Mouse (Mus musculus) E14TG2a.4 (cell line): ENCODE measurements around the gene Gm3336.

Experiments
- H3K27me3 ChIP-seq: 2 replicates; pipeline ENCODE4 v1.6.1; 2014; ENCODE audit warnings: low read length, control low read depth; ENCODE audit not compliant: insufficient read depth
- H3K36me3 ChIP-seq: 2 replicates; pipeline ENCODE4 v1.6.1; 2014; ENCODE audit warnings: low read length, control low read depth; ENCODE audit not compliant: insufficient read depth
- H3K4me1 ChIP-seq: replicated peaks from 2 replicates; pipeline ENCODE4 v1.6.1; 2014; ENCODE audit warnings: low read depth, low read length, control low read depth
- H3K4me3 ChIP-seq: replicated peaks from 2 replicates; pipeline ENCODE4 v1.5.1; 2014; ENCODE audit warnings: mild to moderate bottlenecking, low read length
- H3K9me3 ChIP-seq: 2 replicates; pipeline ENCODE4 v1.6.1; 2014; ENCODE audit warnings: low read length, control low read depth
- CTCF ChIP-seq: conservative IDR thresholded peaks from 2 replicates; pipeline ENCODE4 v1.5.1; 2014; ENCODE audit warnings: low read length
- NANOG ChIP-seq: IDR thresholded peaks from 2 replicates; pipeline ENCODE4 v1.6.1; 2014; ENCODE audit warnings: borderline replicate concordance, low read length, mixed read lengths
- POU5F1 ChIP-seq: IDR thresholded peaks from 2 replicates; pipeline ENCODE4 v1.6.1; 2014; ENCODE audit warnings: low read length, borderline replicate concordance

Gm3336 gene

GRCm38 (mm10) chr8:70716521-70717400, 1.6 kb upstream of the Gm3336 start:
- H3K4me1 ChIP-seq: peaks cover 34% of the 10 kb centered on the region
- H3K9me3 ChIP-seq: no peaks in the 10 kb centered on the region
- TF ChIP-seq POU5F1: no peak
- TF ChIP-seq NANOG: no peak
- no peak for TF ChIP-seq CTCF
- H3K4me3 ChIP-seq: peak overlapping the region; percentile 65
- H3K27me3 ChIP-seq: peaks cover 39% of the 10 kb centered on the region
- no peaks in the 10 kb centered on the region for H3K36me3 ChIP-seq

GRCm38 (mm10) chr8:70719796-70720270, 1.5 kb downstream of the Gm3336 start:
- H3K36me3 ChIP-seq: no peaks in the 10 kb centered on the region
- no peak for TF ChIP-seq CTCF
- no peak for TF ChIP-seq POU5F1
- TF ChIP-seq NANOG: no peak
- H3K4me1 ChIP-seq: peaks cover 47% of the 10 kb centered on the region
- no peak overlapping the region for H3K4me3 ChIP-seq
- H3K27me3 ChIP-seq: peaks cover 33% of the 10 kb centered on the region
- no peaks in the 10 kb centered on the region for H3K9me3 ChIP-seq

GRCm38 (mm10) chr8:70720739-70721138, 2.4 kb downstream of the Gm3336 start:
- peaks cover 24% of the 10 kb centered on the region for H3K27me3 ChIP-seq
- TF ChIP-seq CTCF: peak; percentile 67
- TF ChIP-seq POU5F1: no peak
- TF ChIP-seq NANOG: no peak
- no peak overlapping the region for H3K4me3 ChIP-seq
- no peaks in the 10 kb centered on the region for H3K9me3 ChIP-seq
- peaks cover 48% of the 10 kb centered on the region for H3K4me1 ChIP-seq
- H3K36me3 ChIP-seq: no peaks in the 10 kb centered on the region

DNA sequence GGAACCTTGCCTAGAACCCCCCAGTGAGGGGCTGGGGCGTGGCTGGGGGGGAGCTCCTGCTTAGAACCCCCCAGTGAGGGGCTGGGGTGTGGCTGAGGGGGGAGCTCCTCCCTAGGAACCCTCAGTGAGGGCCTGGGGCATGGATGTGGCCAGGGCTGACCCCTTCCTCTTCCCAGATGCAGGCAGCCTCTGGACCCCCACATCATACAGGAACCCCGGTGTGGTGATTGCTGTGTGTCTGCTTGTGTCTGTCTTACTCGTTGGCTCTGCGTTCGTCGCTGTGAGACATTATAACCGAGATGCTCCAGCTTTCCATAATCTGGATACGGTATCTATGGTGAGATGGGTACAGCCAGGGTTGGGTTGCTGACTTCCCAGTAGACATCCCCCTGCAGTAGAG, 3.3 kb downstream of the Gm3336 start:
- Histone ChIP-seq H3K36me3 (no peaks in the 10 kb centered on the region), H3K9me3 (no peaks in the 10 kb centered on the region), H3K4me3 (no peak overlapping the region), H3K4me1 (peaks cover 50% of the 10 kb centered on the region), H3K27me3 (peaks cover 15% of the 10 kb centered on the region)
- TF ChIP-seq POU5F1: no peak
- no peak for TF ChIP-seq NANOG
- no peak for TF ChIP-seq CTCF

DNA sequence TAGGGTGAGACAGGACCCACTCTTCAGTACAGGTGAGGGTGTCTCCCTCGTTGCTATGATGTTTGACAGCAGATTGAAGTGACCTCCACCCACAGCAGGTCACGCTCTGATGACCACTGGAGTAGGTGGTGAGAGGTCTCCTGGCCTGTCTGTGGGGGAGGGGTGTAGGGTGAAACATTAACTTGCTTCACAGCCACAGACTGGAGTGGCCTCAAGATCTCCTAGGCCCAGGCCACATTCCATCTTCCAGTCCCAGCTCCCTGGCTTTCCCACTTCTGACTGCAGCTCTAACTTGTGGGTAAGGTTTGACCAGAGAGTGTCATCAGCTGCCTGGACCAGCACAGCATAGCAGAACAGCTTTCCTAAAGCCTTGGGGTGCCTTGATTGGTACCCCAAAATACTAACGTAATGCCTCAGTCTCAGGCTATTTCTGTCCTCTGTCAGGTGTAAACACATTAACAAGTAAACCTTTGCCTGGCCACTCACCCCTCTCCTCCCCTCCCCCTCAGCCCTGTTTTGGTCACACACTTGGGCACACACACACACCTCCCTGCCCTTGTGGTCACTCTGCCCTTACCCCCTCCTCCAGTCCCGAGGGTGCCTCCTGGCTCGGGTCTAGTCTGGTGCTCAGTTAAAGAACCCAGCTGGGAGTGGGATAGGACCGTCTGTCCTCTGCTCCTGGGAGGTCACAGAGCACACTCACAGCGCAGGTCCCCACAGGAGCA, 5.3 kb downstream of the Gm3336 start, which contains the start of gene Pde4c:
Gene Pde4c, plus strand, starts transcription at position 235 of the 725 bp plus-strand sequence.
- Histone ChIP-seq H3K9me3 (no peaks in the 10 kb centered on the region), H3K27me3 (peaks cover 12% of the 10 kb centered on the region; the same call in 1 of the 2 replicates), H3K36me3 (no peaks in the 10 kb centered on the region), H3K4me1 (peaks cover 35% of the 10 kb centered on the region), H3K4me3 (peak within 1 kb of the TSS; percentile 57)
- TF ChIP-seq NANOG: no peak
- TF ChIP-seq CTCF: no peak

GRCm38 (mm10) chr8:70724216-70724615, 5.9 kb downstream of the Gm3336 start:
- Histone ChIP-seq H3K27me3 (peaks cover 16% of the 10 kb centered on the region), H3K4me1 (peaks cover 37% of the 10 kb centered on the region), H3K4me3 (peak overlapping the region; percentile 57), H3K36me3 (no peaks in the 10 kb centered on the region), H3K9me3 (no peaks in the 10 kb centered on the region)
- TF ChIP-seq NANOG (no peak), POU5F1 (no peak), CTCF (no peak)

DNA sequence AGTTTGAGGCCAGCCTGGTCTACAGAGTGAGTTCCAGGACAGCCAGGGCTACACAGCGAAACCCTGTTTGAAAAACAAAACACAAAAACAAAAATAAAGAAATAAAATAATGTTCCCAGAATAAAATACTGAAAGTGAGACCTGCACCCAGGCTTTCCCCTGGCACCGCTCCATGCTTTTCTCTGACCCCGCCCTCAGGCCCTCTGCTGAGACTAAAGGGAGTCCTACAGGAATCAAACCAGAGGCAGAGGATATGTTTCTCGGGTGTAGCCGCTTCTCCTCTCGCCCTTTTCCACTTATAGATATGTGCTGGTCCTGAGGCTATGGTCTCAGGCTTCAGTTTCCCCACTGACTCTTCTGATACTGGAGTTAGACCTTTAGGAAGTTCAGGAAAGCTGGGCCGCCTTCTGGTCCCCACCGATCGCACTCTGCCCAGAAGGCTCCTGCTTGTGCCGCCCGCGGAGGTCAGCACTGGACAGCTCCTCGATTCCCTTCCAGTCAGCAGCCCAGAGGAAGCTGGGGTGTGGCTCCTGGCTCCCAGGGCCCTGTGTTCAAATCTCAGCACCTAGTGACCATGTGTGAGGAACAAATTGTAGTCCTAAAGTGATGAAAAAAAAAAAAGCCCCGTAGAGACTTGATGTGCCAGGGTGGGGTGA, 7.6 kb downstream of the Gm3336 start:
- no peak for TF ChIP-seq CTCF
- Histone ChIP-seq H3K27me3 (peaks cover 26% of the 10 kb centered on the region), H3K4me1 (peaks cover 43% of the 10 kb centered on the region), H3K9me3 (no peaks in the 10 kb centered on the region), H3K4me3 (no peak overlapping the region), H3K36me3 (no peaks in the 10 kb centered on the region)

- Histone ChIP-seq H3K27me3 (peaks cover 30% of the 10 kb centered on the region), H3K9me3 (no peaks in the 10 kb centered on the region), H3K36me3 (no peaks in the 10 kb centered on the region), H3K4me3 (no peak overlapping the region), H3K4me1 (peaks cover 43% of the 10 kb centered on the region)
- no peak for TF ChIP-seq POU5F1
- TF ChIP-seq NANOG: no peak
- no peak for TF ChIP-seq CTCF
These were observed 8.4 kb downstream of the Gm3336 start for GRCm38 (mm10) chr8:70726721-70727120.
